Mouse (Mus musculus): ENCODE data around the gene Gm19345. TPM values are rescaled to one million over a fixed set of nuclear protein-coding genes. Genes with fewer than 3 reads are reported as not detected.

Gene Gm19345
- polyA plus RNA-seq (2015; fragmentation: Nextera tagmentation; extraction: Ambion mirVana): 0.59 TPM in 1 of 2 replicates, not detected in the other

DNA sequence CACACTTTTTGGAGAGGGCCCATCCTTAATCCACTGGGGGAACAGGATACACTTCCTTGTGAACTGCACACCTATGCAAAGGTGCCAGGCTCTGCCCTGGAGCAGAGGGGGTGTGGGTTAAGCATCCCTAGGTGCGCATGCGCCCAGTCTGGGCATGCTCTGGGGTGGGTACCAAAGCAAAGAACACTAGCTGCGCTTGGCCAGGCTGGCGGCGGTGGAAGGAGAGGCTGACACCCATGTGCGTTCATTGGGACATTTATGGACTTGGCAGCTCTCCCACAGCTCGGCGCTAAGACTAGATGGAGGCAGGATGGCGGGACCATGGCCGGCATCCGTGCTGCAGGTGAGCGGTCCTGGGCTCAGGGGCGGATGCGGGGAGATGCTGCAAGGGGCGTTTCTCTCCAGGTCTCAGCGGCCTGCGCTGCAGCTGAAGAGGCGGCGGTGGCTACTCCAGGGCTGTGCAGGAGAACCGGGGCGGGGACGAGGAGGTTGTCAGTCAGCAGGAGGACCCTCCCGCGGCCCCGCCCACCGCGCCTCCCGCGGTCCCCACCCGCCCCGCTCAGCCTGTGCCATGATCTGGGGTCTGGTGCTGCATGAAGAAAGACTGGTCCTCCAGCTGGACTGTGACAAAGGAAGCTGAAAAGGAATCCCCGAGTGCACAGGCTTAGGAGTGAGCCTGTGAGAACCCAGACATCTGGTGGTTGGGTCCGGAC lies at the start of gene Gm19345:
Gene Gm19345 (plus strand): TSS at position 146 of the 713 bp plus-strand sequence.
- Histone ChIP-seq H3K4me1 (peaks cover 18% of the 10 kb centered on the region), H3K4me2 (replicated peaks) (peak within 1 kb of the TSS; percentile 54), H3K9ac (0 out of 2 replicates have a peak within 1 kb of the TSS, but pooled peaks have one; percentile 12), H3K27me3 (peaks cover 25% of the 10 kb centered on the region), H3K27ac (replicated peaks) (no peak within 1 kb of the TSS), H3K4me3 (replicated peaks) (peak within 1 kb of the TSS; percentile 35), H3K9me3 (replicated peaks) (no peaks in the 10 kb centered on the region), H3K36me3 (no peaks in the 10 kb centered on the region)
- ATAC-seq (ENCODE audit: insufficient number of reproducible peaks, low FRiP score, low TSS enrichment, low read depth): 0 out of 2 replicates have a peak, but pooled peaks have one; percentile 57
- 3% methylated on average over 33 of the region's 33 CpGs for WGBS

DNA sequence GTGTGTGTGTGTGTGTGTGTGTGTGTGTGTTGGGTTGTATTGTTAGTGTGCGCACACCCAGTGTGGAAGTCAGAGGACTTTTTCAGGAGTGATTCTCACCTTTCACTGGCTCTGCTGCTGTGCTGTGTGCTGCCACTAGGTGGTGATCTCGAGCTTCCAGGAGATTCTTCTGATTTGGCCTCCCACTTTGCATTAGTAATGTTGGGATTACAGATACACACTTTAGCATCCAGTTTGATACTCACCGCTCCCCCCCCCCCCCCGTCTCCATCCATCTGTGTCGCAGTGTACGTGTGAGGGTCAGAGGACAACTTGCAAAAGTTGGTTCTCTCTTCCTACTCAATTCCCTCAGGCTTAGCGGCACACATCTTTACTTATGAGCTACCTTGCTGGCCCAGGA lies 48.8 kb upstream of the Gm19345 start:
- H3K4me2 ChIP-seq (replicated peaks): no peak overlapping the region
- H3K27me3 ChIP-seq: no peaks in the 10 kb centered on the region
- no peak overlapping the region for H3K27ac ChIP-seq (replicated peaks)
- H3K4me1 ChIP-seq: no peaks in the 10 kb centered on the region
- no peak overlapping the region for H3K9ac ChIP-seq
- H3K4me3 ChIP-seq (replicated peaks): no peak overlapping the region
- no peak for ATAC-seq (ENCODE audit: insufficient number of reproducible peaks, low FRiP score, low TSS enrichment, low read depth)
- WGBS: 21% methylated on average over 6 of the region's 7 CpGs
- no peaks in the 10 kb centered on the region for H3K36me3 ChIP-seq
- H3K9me3 ChIP-seq (replicated peaks): no peaks in the 10 kb centered on the region

DNA sequence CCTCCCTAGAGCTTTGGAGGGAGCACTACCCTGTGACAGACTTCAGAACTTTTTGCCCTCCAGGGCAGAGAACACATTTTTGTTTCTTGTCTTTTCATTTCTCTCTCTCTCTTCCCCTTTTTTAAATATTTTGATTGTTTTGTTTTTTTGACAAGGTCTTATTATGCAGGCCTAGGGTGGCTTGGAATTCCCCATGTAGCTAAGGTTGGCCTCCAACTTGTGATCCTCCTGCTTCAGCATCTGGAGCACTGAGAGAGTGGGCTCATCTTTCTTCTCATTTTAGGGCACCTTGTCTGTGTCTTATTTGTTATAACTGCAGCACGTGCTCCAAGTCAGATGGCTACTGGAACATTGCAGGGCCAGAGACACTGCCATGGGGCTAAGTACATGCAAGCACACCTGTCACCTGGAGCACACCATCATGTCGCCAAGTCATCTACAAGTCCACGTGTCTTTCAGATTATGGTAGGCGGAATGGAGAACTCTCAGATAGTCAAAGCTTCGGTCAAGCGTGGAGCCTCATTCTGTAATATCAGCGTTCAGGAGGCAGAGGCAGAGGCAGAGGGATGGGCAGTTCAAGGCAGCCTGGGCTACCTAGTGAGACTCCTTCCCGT lies 45.3 kb upstream of the Gm19345 start:
- H3K27ac ChIP-seq (replicated peaks): no peak overlapping the region
- peaks cover 31% of the 10 kb centered on the region for H3K27me3 ChIP-seq
- H3K4me1 ChIP-seq: peaks cover 16% of the 10 kb centered on the region
- H3K9ac ChIP-seq: no peak overlapping the region
- H3K4me3 ChIP-seq (replicated peaks): no peak overlapping the region
- no peak for ATAC-seq (ENCODE audit: insufficient number of reproducible peaks, low FRiP score, low TSS enrichment, low read depth)
- H3K36me3 ChIP-seq: no peaks in the 10 kb centered on the region
- 80% methylated on average over 8 of the region's 8 CpGs for WGBS
- no peak overlapping the region for H3K4me2 ChIP-seq (replicated peaks)
- H3K9me3 ChIP-seq (replicated peaks): no peaks in the 10 kb centered on the region

DNA sequence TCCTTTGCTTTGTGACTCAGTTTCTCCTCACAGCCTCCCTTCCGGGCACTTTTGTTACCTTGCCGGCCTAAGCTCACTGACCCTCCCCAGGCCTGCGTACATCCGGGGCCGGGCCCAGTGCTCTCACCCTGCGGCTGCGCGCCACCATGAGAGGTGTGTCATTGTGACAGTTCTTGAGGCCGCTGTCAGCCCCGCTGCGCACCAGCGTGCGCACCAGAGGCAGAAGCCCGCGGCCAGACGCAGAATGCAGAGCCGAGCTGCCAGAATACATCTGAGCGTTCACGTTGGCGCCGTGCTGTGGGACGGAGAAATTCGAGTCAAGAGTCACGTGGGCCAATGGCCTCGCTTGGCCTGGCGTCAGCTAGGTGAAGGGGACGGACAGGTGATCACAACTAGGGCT lies 42.4 kb upstream of the Gm19345 start:
- Histone ChIP-seq H3K27ac (replicated peaks) (no peak overlapping the region), H3K4me3 (replicated peaks) (peak overlapping the region; percentile 14; the same call in 1 of the 2 replicates), H3K9me3 (replicated peaks) (no peaks in the 10 kb centered on the region), H3K27me3 (peaks cover 40% of the 10 kb centered on the region), H3K4me1 (peaks cover 17% of the 10 kb centered on the region), H3K36me3 (no peaks in the 10 kb centered on the region), H3K4me2 (replicated peaks) (peak overlapping the region; percentile 35), H3K9ac (no peak overlapping the region)
- no peak for ATAC-seq (ENCODE audit: insufficient number of reproducible peaks, low FRiP score, low TSS enrichment, low read depth)
- WGBS: 11% methylated on average over 27 of the region's 27 CpGs

DNA sequence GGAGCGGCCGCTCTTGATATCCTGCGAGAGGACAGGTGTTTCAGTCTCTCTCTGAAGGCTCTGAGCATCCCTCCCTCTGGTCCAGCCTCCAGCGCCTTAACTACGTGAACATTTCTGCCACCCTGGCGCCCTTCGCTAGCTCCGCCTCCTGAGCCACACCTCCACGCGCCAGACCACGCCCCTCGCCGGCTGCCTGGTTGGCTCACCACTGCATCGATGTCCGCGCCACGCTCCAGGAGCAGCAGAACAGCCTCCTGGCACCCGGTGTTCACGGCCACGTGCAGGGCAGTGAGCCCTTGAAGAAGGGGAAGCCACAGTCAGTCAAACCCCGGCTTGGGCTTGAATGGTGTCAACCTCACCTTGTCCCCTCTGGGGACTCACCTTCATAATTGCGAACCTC lies 40.7 kb upstream of the Gm19345 start:
- Histone ChIP-seq H3K4me2 (replicated peaks) (peak overlapping the region; percentile 44), H3K9me3 (replicated peaks) (no peaks in the 10 kb centered on the region), H3K4me1 (peaks cover 24% of the 10 kb centered on the region), H3K27me3 (peaks cover 40% of the 10 kb centered on the region), H3K4me3 (replicated peaks) (peak overlapping the region; percentile 23), H3K27ac (replicated peaks) (no peak overlapping the region), H3K9ac (no peak overlapping the region), H3K36me3 (no peaks in the 10 kb centered on the region)
- 8% methylated on average over 22 of the region's 22 CpGs for WGBS
- ATAC-seq (ENCODE audit: insufficient number of reproducible peaks, low FRiP score, low TSS enrichment, low read depth): no peak

DNA sequence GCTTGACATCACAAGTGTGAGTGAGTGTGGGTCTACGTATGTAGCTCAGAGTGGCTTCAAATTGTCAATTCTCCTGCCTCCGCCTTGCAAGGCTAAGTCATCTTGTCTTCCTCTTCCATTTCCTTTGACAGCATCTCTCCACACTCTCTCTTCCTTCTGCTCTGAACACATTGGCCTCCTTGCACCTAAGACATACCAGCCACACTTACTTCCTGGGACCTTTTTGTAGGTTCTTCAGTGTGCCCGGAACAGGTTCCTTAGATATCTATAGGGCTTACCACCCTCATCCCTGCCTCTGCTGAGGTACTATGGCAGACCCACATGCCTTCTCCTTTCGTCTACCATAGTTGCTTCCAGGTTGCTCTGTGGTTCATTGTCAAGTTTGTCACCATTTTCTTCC lies 38.6 kb upstream of the Gm19345 start:
- Histone ChIP-seq H3K9me3 (replicated peaks) (no peaks in the 10 kb centered on the region), H3K4me1 (peaks cover 44% of the 10 kb centered on the region), H3K9ac (no peak overlapping the region), H3K27ac (replicated peaks) (no peak overlapping the region), H3K4me3 (replicated peaks) (no peak overlapping the region), H3K27me3 (peaks cover 40% of the 10 kb centered on the region), H3K36me3 (no peaks in the 10 kb centered on the region), H3K4me2 (replicated peaks) (no peak overlapping the region)
- WGBS: 80% methylated on average over 4 of the region's 4 CpGs
- no peak for ATAC-seq (ENCODE audit: insufficient number of reproducible peaks, low FRiP score, low TSS enrichment, low read depth)

DNA sequence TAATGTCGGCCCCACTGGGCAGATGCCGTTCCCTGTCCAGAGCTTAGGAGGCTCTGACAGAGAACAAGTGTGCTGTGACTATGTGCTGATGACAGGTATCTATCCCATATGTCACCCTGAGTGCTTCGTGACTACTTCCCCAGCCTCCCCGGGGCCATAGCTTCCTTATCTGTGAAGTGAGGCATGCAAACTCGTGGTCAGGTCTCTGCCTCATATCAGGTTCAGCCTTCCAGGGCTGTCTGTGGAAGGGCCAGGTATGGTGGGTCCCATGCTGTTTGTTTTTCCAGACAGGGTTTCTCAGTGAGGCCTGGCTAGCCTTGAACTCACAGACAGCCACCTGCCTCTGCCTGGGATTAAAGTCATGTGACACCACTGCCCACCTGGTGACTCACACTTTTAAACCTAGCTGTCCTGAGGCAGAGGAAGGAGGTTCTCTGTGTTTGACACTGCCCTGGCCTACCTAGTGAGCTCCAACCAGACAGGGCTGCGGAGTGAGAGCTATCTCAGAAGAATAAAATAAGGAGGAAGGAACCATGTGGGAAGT lies 38.2 kb upstream of the Gm19345 start:
- Histone ChIP-seq H3K4me3 (replicated peaks) (no peak overlapping the region), H3K4me2 (replicated peaks) (no peak overlapping the region), H3K27ac (replicated peaks) (no peak overlapping the region), H3K9ac (no peak overlapping the region), H3K27me3 (peaks cover 38% of the 10 kb centered on the region), H3K36me3 (no peaks in the 10 kb centered on the region), H3K9me3 (replicated peaks) (no peaks in the 10 kb centered on the region), H3K4me1 (peaks cover 49% of the 10 kb centered on the region)
- 80% methylated on average over 6 of the region's 6 CpGs for whole genome bisulfite sequencing
- no peak for ATAC-seq (ENCODE audit: insufficient number of reproducible peaks, low FRiP score, low TSS enrichment, low read depth)

DNA sequence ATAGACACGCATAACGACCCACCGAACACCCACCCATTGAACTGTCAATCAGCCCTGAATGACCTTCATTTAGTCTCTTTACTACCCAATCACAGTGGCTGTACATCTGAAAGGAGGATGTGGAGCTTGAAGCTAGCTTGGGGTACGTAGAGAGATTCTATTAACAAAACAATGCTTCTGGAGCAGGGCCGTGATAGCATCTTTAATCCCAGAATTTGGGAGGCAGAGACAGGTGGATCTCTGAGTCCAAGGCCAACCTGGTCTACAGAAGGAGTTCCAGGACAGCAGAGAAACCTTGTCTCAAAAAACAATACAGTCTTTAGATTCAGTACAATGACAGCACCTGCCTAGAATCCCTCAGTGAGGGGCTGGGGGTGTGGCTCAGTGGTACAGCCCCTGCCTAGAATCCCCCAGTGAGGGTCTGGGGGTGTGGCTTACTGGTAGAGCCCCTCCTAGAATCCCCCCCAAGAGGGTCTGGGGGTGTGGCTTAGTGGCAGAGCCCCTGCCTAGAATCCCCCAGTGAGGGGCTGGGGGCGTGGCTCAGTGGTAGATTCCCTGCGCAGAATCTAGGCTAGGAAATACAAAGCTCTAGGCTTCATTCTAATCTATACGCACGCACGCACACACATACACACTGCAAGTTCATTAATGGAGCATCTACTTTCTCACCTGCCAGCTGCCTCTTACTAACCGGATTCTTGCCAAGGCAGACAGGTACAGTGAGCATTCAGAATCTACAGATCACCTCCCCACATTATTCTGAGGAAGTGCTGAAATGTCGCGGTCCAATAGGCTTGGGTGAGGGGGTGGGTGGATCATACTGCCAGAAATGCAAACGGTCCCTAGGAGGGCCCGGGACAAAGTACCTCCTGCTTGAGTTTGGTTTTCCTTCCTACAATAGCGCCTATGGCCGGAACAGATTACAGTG lies 36.2 kb upstream of the Gm19345 start:
- Histone ChIP-seq H3K9me3 (replicated peaks) (no peaks in the 10 kb centered on the region), H3K36me3 (no peaks in the 10 kb centered on the region), H3K4me3 (replicated peaks) (peak overlapping the region; percentile 44), H3K9ac (0 out of 2 replicates have a peak overlapping the region, but pooled peaks have one; percentile 28), H3K4me2 (replicated peaks) (peak overlapping the region; percentile 70), H3K4me1 (peaks cover 41% of the 10 kb centered on the region), H3K27ac (replicated peaks) (peak overlapping the region; percentile 87), H3K27me3 (peaks cover 19% of the 10 kb centered on the region)
- WGBS: 31% methylated on average over 17 of the region's 17 CpGs
- ATAC-seq (ENCODE audit: insufficient number of reproducible peaks, low FRiP score, low TSS enrichment, low read depth): peak; percentile 16; the same call in 1 of the 2 replicates

DNA sequence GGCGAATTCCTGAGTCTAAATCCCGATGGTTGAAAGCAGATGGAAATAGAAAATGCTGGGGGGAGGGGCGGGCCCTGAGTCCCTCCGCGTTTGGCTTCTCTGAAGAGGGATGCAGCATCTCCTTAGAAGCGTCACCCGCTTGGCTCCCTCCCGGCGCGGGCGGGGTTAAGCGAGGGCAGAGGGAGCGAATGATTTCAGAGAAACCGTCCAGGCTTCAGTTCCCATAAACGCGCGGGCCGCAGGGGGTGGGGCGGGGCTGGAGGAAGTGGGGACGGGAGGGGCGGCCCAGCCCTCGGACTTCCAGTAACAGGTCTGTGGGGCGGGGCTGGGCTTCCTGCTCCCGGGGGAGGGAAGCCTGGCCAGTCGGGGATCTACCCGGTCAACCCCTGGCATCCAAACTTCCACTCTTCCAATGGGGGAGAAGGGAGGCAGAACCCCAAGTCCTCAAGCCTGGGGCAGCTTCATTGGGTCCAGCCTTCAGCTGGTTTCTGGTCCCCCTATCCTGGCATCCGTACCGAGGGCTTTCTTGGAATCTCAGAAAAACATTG lies 35.5 kb upstream of the Gm19345 start:
- peaks cover 34% of the 10 kb centered on the region for H3K4me1 ChIP-seq
- WGBS: 1% methylated on average over 28 of the region's 28 CpGs
- peak overlapping the region; percentile 44 for H3K4me3 ChIP-seq (replicated peaks)
- peak; percentile 75 for ATAC-seq (ENCODE audit: insufficient number of reproducible peaks, low FRiP score, low TSS enrichment, low read depth)
- H3K9me3 ChIP-seq (replicated peaks): no peaks in the 10 kb centered on the region
- H3K9ac ChIP-seq: peak overlapping the region; percentile 28
- peaks cover 13% of the 10 kb centered on the region for H3K27me3 ChIP-seq
- peak overlapping the region; percentile 70 for H3K4me2 ChIP-seq (replicated peaks)
- H3K27ac ChIP-seq (replicated peaks): peak overlapping the region; percentile 87
- no peaks in the 10 kb centered on the region for H3K36me3 ChIP-seq

DNA sequence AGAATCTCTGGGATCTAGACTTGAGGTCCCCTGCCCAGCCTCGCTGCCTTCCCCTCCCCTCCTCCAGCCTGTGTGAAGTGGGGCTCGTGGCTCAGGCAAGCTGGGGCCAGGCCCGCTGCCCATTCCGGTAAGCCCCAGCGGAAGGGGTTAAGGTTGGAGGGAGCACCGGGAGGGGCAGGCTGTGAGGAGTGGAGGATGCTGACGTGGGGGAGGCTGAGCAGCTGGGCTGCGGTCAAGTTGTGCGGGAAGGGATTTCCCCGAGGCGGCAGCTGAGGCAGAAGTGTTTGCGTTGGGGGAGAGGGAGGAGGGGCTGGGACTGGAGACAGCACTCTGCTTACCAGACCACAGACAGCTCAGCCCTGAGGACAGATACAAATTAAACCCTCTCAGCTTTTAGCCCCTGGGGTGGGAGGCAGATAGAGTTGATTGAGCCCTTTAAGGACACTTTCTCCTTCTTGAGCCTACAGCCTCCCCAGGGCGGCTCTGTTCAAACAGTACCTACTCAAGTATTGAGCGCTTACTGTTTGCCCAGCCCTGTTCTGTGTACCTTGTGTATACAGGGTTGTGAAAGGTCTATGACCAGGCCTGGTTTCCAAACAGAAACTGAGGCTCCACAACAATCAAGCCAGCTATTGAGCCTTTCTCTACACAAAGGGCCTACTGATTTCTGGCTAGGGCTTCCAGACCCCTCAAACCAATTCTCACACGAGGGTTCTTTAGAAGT lies 34.3 kb upstream of the Gm19345 start:
- peak overlapping the region; percentile 70 for H3K4me2 ChIP-seq (replicated peaks)
- H3K4me1 ChIP-seq: peaks cover 38% of the 10 kb centered on the region
- H3K36me3 ChIP-seq: no peaks in the 10 kb centered on the region
- H3K27ac ChIP-seq (replicated peaks): peak overlapping the region; percentile 87
- 5% methylated on average over 15 of the region's 15 CpGs for WGBS
- no peak overlapping the region for H3K9ac ChIP-seq
- H3K9me3 ChIP-seq (replicated peaks): no peaks in the 10 kb centered on the region
- peak overlapping the region; percentile 44 for H3K4me3 ChIP-seq (replicated peaks)
- H3K27me3 ChIP-seq: peaks cover 13% of the 10 kb centered on the region
- ATAC-seq (ENCODE audit: insufficient number of reproducible peaks, low FRiP score, low TSS enrichment, low read depth): peak; percentile 83
